Mouse (Mus musculus) CH12.LX (cell line): ENCODE data around the gene Npffr2. TPM values are rescaled to one million over a fixed set of nuclear protein-coding genes. Genes with fewer than 3 reads are reported as not detected.

ENCODE experiments used
- DNase-seq: peaks from one replicate; pipeline ENCODE4 v3.0.0-alpha.2; 2013; ENCODE audit errors: extremely low read depth
- H3K27ac ChIP-seq: 2 replicates; pipeline ENCODE4 v1.5.1; 2012; ENCODE audit warnings: low read depth, mild to moderate bottlenecking, control low read depth, moderate library complexity; ENCODE audit not compliant: insufficient read depth
- H3K27me3 ChIP-seq: replicated peaks from 2 replicates; pipeline ENCODE3; 2012; ENCODE audit warnings: inconsistent platforms
- H3K36me3 ChIP-seq, 2 experiments: replicated peaks in 1 of 2; 2 replicates each; pipeline versions ENCODE3 to v1.6.1; 2012; ENCODE audit warnings: inconsistent platforms in 1 of 2, low read length in 1 of 2, mild to moderate bottlenecking in 1 of 2, mixed read lengths in 1 of 2, moderate library complexity in 1 of 2; ENCODE audit not compliant: control insufficient read depth in 1 of 2, insufficient read depth in 1 of 2
- H3K4me1 ChIP-seq, 2 experiments: 2 replicates each; pipeline ENCODE4 v1.6.1; 2012; ENCODE audit warnings: inconsistent platforms in 1 of 2, moderate library complexity in 1 of 2; ENCODE audit not compliant: insufficient read depth in 2 of 2, control insufficient read depth in 1 of 2
- H3K4me2 ChIP-seq: 2 replicates; pipeline ENCODE4 v1.6.1; 2012; ENCODE audit warnings: low read depth, mild to moderate bottlenecking, control low read depth; ENCODE audit not compliant: poor library complexity, insufficient read depth, severe bottlenecking
- H3K4me3 ChIP-seq, 3 experiments: fragments of 150-350 bp in 1 of 3; sonication (generic) in 1 of 3; replicated peaks in 1 of 3; 2 replicates each; pipeline versions ENCODE3 to v1.5.1; 2011 to 2012; ENCODE audit warnings: low read depth in 2 of 3, low read length in 2 of 3, mild to moderate bottlenecking in 2 of 3, moderate library complexity in 2 of 3, control low read depth in 1 of 3, improper control_type of control experiment in 1 of 3, inconsistent platforms in 1 of 3, mixed read lengths in 1 of 3; ENCODE audit not compliant: poor library complexity in 1 of 3
- H3K79me2 ChIP-seq: replicated peaks from 2 replicates; pipeline ENCODE4 v1.6.1; 2012; ENCODE audit warnings: mild to moderate bottlenecking, moderate library complexity; ENCODE audit not compliant: control insufficient read depth, poor library complexity, insufficient read depth, severe bottlenecking; ENCODE audit errors: extremely low read depth
- H3K9ac ChIP-seq: 2 replicates; pipeline ENCODE4 v1.6.1; 2012; ENCODE audit warnings: low read depth, mild to moderate bottlenecking, control low read depth, moderate library complexity; ENCODE audit not compliant: insufficient read depth
- H3K9me3 ChIP-seq: replicated peaks from 2 replicates; pipeline ENCODE3; 2012; ENCODE audit warnings: low read length, inconsistent platforms, mixed read lengths
- BHLHE40 ChIP-seq: IDR thresholded peaks from 2 replicates; pipeline ENCODE4 v1.6.1; 2011; ENCODE audit warnings: mild to moderate bottlenecking, low read depth, low read length, improper control_type of control experiment
- CHD1 ChIP-seq: IDR thresholded peaks from 2 replicates; pipeline ENCODE4 v1.6.1; 2012; ENCODE audit warnings: low read depth, low read length, improper control_type of control experiment, inconsistent platforms
- CHD2 ChIP-seq: IDR thresholded peaks from 2 replicates; pipeline ENCODE4 v1.6.1; 2011; ENCODE audit warnings: low read length, improper control_type of control experiment
- CTCF ChIP-seq, 2 experiments: IDR thresholded peaks in 1 of 2; conservative IDR thresholded peaks in 1 of 2; 2 replicates each; pipeline ENCODE4 v1.5.1; 2011 to 2012; ENCODE audit warnings: low read depth in 2 of 2, low read length in 2 of 2, improper control_type of control experiment in 1 of 2, inconsistent platforms in 1 of 2, mild to moderate bottlenecking in 1 of 2, moderate library complexity in 1 of 2
- E2F4 ChIP-seq: IDR thresholded peaks from 2 replicates; pipeline ENCODE4 v1.6.1; 2011; ENCODE audit warnings: low read depth, low read length, improper control_type of control experiment; ENCODE audit not compliant: insufficient replicate concordance
- EP300 ChIP-seq: IDR thresholded peaks from 2 replicates; pipeline ENCODE4 v1.6.1; 2011; ENCODE audit warnings: low read length, improper control_type of control experiment
- ETS1 ChIP-seq: conservative IDR thresholded peaks from 2 replicates; pipeline ENCODE4 v1.6.1; 2012; ENCODE audit warnings: low read depth, mild to moderate bottlenecking, inconsistent platforms, low read length, improper control_type of control experiment, moderate library complexity
- JUN ChIP-seq: IDR thresholded peaks from 2 replicates; pipeline ENCODE4 v1.6.1; 2011; ENCODE audit warnings: low read depth, mild to moderate bottlenecking, low read length, improper control_type of control experiment, moderate library complexity; ENCODE audit not compliant: insufficient read depth
- JUND ChIP-seq: conservative IDR thresholded peaks from 2 replicates; pipeline ENCODE4 v1.6.1; 2011; ENCODE audit warnings: low read depth, low read length, improper control_type of control experiment
- MAFK ChIP-seq: IDR thresholded peaks from 2 replicates; pipeline ENCODE4 v1.6.1; 2011; ENCODE audit warnings: low read length, improper control_type of control experiment; ENCODE audit not compliant: insufficient replicate concordance
- MEF2A ChIP-seq: IDR thresholded peaks from 2 replicates; pipeline ENCODE4 v1.6.1; 2014; ENCODE audit warnings: low read depth, mild to moderate bottlenecking, inconsistent platforms, low read length, improper control_type of control experiment, borderline replicate concordance
- MXI1 ChIP-seq: IDR thresholded peaks from 2 replicates; pipeline ENCODE4 v1.6.1; 2011; ENCODE audit warnings: mild to moderate bottlenecking, low read depth, low read length, improper control_type of control experiment
- NRF1 ChIP-seq: IDR thresholded peaks from 2 replicates; pipeline ENCODE4 v1.6.1; 2014; ENCODE audit warnings: low read depth, mild to moderate bottlenecking, inconsistent platforms, low read length, improper control_type of control experiment, moderate library complexity
- PAX5 ChIP-seq: IDR thresholded peaks from 2 replicates; pipeline ENCODE4 v1.6.1; 2012; ENCODE audit warnings: low read length, inconsistent platforms, mixed read lengths
- POLR2AphosphoS2 ChIP-seq: IDR thresholded peaks from 2 replicates; pipeline ENCODE4 v1.6.1; 2011; ENCODE audit warnings: low read depth, low read length, improper control_type of control experiment
- RAD21 ChIP-seq: IDR thresholded peaks from 2 replicates; pipeline ENCODE4 v1.6.1; 2011; ENCODE audit warnings: low read depth, mild to moderate bottlenecking, low read length, improper control_type of control experiment, moderate library complexity
- SIN3A ChIP-seq: IDR thresholded peaks from 2 replicates; pipeline ENCODE4 v1.6.1; 2012; ENCODE audit warnings: low read length, improper control_type of control experiment, inconsistent platforms
- SMC3 ChIP-seq: IDR thresholded peaks from 2 replicates; pipeline ENCODE4 v1.6.1; 2011; ENCODE audit warnings: low read depth, low read length, improper control_type of control experiment
- USF1 ChIP-seq: IDR thresholded peaks from 2 replicates; pipeline ENCODE4 v1.6.1; 2014; ENCODE audit warnings: low read depth, mild to moderate bottlenecking, inconsistent platforms, low read length, improper control_type of control experiment
- ZC3H11A ChIP-seq: IDR thresholded peaks from 2 replicates; pipeline ENCODE4 v1.6.1; 2012; ENCODE audit warnings: low read depth, mild to moderate bottlenecking, inconsistent platforms, low read length, improper control_type of control experiment
- ZMIZ1 ChIP-seq: IDR thresholded peaks from 2 replicates; pipeline ENCODE4 v1.6.1; 2012; ENCODE audit warnings: low read depth, mild to moderate bottlenecking, inconsistent platforms, low read length, improper control_type of control experiment
- ZNF384 ChIP-seq: IDR thresholded peaks from 2 replicates; pipeline ENCODE4 v1.6.1; 2012; ENCODE audit warnings: low read depth, low read length, improper control_type of control experiment, inconsistent platforms
- dilution Hi-C: fragments of 300-500 bp; cut with MboI; formaldehyde crosslinking; loops from 2 replicates; pipeline ENCODE4 v1.14.3; 2020; ENCODE audit warnings: low sequenced_read_pairs; ENCODE audit not compliant: extremely low pct_unique_long_range_greater_than_20kb, extremely low pct_ligation_motif_present
- in situ Hi-C: fragments of 300-500 bp; cut with MboI; formaldehyde crosslinking; loops from 3 replicates; pipeline ENCODE4 v1.14.3; 2019; ENCODE audit warnings: low sequenced_read_pairs, low pct_ligation_motif_present, low pct_unique_long_range_greater_than_20kb, mixed read lengths
- polyA plus RNA-seq: library from polyadenylated mRNA; unstranded; fragments of >175 nt; gene quantifications from 2 replicates; pipeline ENCODE4 v1.2.1, GENCODE M21; 2012; ENCODE audit warnings: low read depth; ENCODE audit not compliant: insufficient read length
- total RNA-seq, 2 experiments: library from RNA; depleted of rRNA; stranded (reverse); fragments of 300-350 nt in 1 of 2; fragments of >200 nt in 1 of 2; gene quantifications; 2 replicates each; pipeline ENCODE4 v1.2.3; 2012 to 2014

Npffr2 gene
- total and polyA plus RNA-seq, 3 experiments = not detected

DNA sequence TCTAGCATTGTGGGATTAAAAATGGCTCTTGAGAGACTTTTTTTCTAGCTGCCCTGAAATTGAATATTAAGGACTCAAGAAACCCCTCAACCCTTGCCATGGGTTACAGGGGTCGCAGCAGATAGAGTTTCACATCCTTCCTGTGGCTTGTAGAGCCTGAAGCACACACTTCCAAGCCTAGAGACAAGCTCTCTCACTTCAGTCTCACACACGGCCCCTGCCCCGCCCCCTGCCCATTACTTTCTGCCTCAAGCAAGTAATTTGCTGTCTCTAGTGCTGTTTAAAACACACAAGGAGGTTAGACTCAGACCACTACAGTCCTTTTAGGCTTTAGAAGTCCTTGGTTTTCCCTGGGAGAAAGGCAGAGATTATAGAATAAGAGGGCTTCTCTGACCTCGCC is 1.7 kb downstream of the Npffr2 start:
- Histone ChIP-seq H3K9ac (no peak overlapping the region), H3K9me3 (peaks cover 4% of the 10 kb centered on the region), H3K4me2 (no peak overlapping the region), H3K27ac (no peak overlapping the region), H3K79me2 (no peaks in the 10 kb centered on the region), H3K36me3 (no peaks in the 10 kb centered on the region), H3K4me3 (no peak overlapping the region), H3K4me1 (no peaks in the 10 kb centered on the region), H3K27me3 (no peaks in the 10 kb centered on the region)
- dilution Hi-C loops = no loop called here
- in situ Hi-C loops = no loop called here
- TF ChIP-seq EP300 (no peak), MEF2A (no peak), JUND (no peak), POLR2AphosphoS2 (no peak), PAX5 (no peak), MXI1 (no peak), NRF1 (no peak), SMC3 (no peak), E2F4 (no peak), CTCF (conservative IDR thresholded peaks at IDR 0.05 in 1 of 2, IDR thresholded peaks at IDR 0.05 in 1 of 2; ENCODE audit: low read depth in 2 of 2, low read length in 2 of 2) (no peak), ZC3H11A (no peak), ETS1 (no peak)
- DNase-seq = no peak

DNA sequence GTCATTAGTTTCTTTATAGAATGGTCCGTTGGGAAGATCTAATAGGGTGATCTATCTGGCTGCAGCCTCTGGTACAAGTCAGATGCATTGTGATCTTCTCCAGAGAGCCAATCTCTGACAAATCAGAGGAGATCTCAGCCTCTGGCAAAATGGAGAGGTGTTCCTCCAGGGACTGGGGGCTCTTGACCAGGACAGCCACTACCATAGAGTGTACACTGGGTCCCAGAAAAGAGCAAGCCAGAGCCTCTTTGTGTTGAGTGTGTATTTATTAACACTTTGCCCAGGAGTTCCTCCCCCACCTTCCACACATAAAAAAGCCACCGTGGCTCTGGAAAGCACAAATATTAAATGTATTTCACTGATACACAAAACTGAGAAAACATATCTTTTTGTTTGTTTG is 2.2 kb downstream of the Npffr2 start:
- TF ChIP-seq EP300 (no peak), SIN3A (no peak), NRF1 (no peak), RAD21 (no peak), ZNF384 (no peak), USF1 (no peak), JUN (no peak), ETS1 (no peak), MXI1 (no peak), BHLHE40 (no peak), CHD2 (no peak), PAX5 (no peak), MAFK (no peak), CHD1 (no peak), ZMIZ1 (no peak)
- H3K27me3 ChIP-seq = no peaks in the 10 kb centered on the region
- no peak overlapping the region for H3K4me2 ChIP-seq
- in situ Hi-C loops (no loop called here), dilution Hi-C loops (no loop called here)
- no peaks in the 10 kb centered on the region for H3K4me1 ChIP-seq
- H3K9me3 ChIP-seq = peaks cover 4% of the 10 kb centered on the region
- no peak for DNase-seq
- H3K9ac ChIP-seq = no peak overlapping the region
- no peaks in the 10 kb centered on the region for H3K79me2 ChIP-seq
- H3K36me3 ChIP-seq = no peaks in the 10 kb centered on the region
- no peak overlapping the region for H3K4me3 ChIP-seq
- no peak overlapping the region for H3K27ac ChIP-seq
